Mouse (Mus musculus) brain, embryonic 14.5 days (tissue): ENCODE measurements around the gene Cd37.

Experiments
- CTCF ChIP-seq: fragments of 200-500 bp; IDR thresholded peaks from 2 replicates; pipeline ENCODE4 v1.5.1; 2012; ENCODE audit warnings: inconsistent platforms, mild to moderate bottlenecking, moderate library complexity, borderline replicate concordance; ENCODE audit not compliant: insufficient read depth, insufficient read length; ENCODE audit errors: extremely low read depth
- POLR2A ChIP-seq: fragments of 200-500 bp; IDR thresholded peaks from 2 replicates; pipeline ENCODE4 v1.6.1; 2012; ENCODE audit warnings: mild to moderate bottlenecking, inconsistent platforms, borderline replicate concordance; ENCODE audit not compliant: poor library complexity, insufficient read depth, insufficient read length, severe bottlenecking; ENCODE audit errors: extremely low read depth

- TF ChIP-seq CTCF: no peak
- no peak for TF ChIP-seq POLR2A
These were observed 48.7 kb downstream of the Cd37 start for GRCm38 (mm10) chr7:45190186-45190585.
